Mouse (Mus musculus) cerebellum, adult 2 months (tissue): ENCODE results near the gene Rubcn. TPM values are rescaled to one million over a fixed set of nuclear protein-coding genes. Genes with fewer than 3 reads are reported as not detected.

Experiments
- DNase-seq, 2 experiments: peaks; one replicate each; pipeline ENCODE4 v3.0.0; 2021
- H3K27ac ChIP-seq: fragments of 200-500 bp; 2 replicates; pipeline ENCODE4 v1.5.1; 2012; ENCODE audit warnings: low read length, control low read depth, inconsistent platforms; ENCODE audit not compliant: insufficient read depth
- H3K27me3 ChIP-seq: fragments of 200-500 bp; 2 replicates; pipeline ENCODE4 v1.6.1; 2012; ENCODE audit warnings: inconsistent platforms, mild to moderate bottlenecking, low read length, moderate library complexity; ENCODE audit not compliant: control insufficient read depth, insufficient read depth
- H3K4me1 ChIP-seq: fragments of 200-500 bp; 2 replicates; pipeline ENCODE4 v1.6.1; 2011; ENCODE audit warnings: low read length; ENCODE audit not compliant: control insufficient read depth, insufficient read depth
- H3K4me3 ChIP-seq: fragments of 200-500 bp; replicated peaks from 2 replicates; pipeline ENCODE3; 2011; ENCODE audit warnings: mild to moderate bottlenecking, low read depth, low read length, control low read depth; ENCODE audit not compliant: insufficient read depth
- CTCF ChIP-seq: fragments of 200-500 bp; IDR thresholded peaks from 2 replicates; pipeline ENCODE4 v1.5.1; 2011; ENCODE audit warnings: low read depth, mild to moderate bottlenecking, control low read depth, low read length, moderate library complexity, borderline replicate concordance; ENCODE audit not compliant: insufficient read depth
- POLR2A ChIP-seq: fragments of 200-500 bp; IDR thresholded peaks from 2 replicates; pipeline ENCODE4 v1.6.1; 2011; ENCODE audit warnings: low read length, control low read depth, borderline replicate concordance; ENCODE audit not compliant: insufficient read depth
- WGBS: fragments of 180-500 bp; shearing (Covaris S2); methylation state at CpG from one replicate; pipeline ENCODE4 v1.1.7; 2018; 5-methylcytosine and 5-hydroxymethylcytosine counted together
- polyA plus RNA-seq: library from polyadenylated mRNA; depleted of rRNA; stranded (reverse); fragments of >200 nt; gene quantifications from 2 replicates; pipeline ENCODE4 v1.2.3, GENCODE M21; 2012

Gene Rubcn
- polyA plus RNA-seq, 1 experiment, result 71.9 TPM

GRCm38 (mm10) chr16:32813362-32813761, 64.2 kb downstream of the Rubcn start:
- Histone ChIP-seq H3K4me1 (no peaks in the 10 kb centered on the region; the same call in 1 of the 2 replicates), H3K27me3 (no peaks in the 10 kb centered on the region), H3K4me3 (no peak overlapping the region), H3K27ac (no peak overlapping the region)
- WGBS, result 51% methylated on average over 9 of the region's 9 CpGs
- TF ChIP-seq CTCF (no peak), POLR2A (no peak)
- DNase-seq, result no peak

- Histone ChIP-seq H3K27ac (no peak overlapping the region), H3K4me3 (no peak overlapping the region), H3K27me3 (no peaks in the 10 kb centered on the region), H3K4me1 (no peaks in the 10 kb centered on the region; the same call in 1 of the 2 replicates)
- 2% methylated on average over 9 of the region's 9 CpGs for WGBS
- peak; percentile 64 to 78 for DNase-seq
- peak; percentile 94 for TF ChIP-seq CTCF
- TF ChIP-seq POLR2A, result no peak
Observed at GRCm38 (mm10) chr16:32812888-32813361, 64.6 kb downstream of the Rubcn start.

- Histone ChIP-seq H3K27me3 (no peaks in the 10 kb centered on the region), H3K27ac (no peak within 1 kb of the TSS), H3K4me1 (no peaks in the 10 kb centered on the region; the same call in 1 of the 2 replicates), H3K4me3 (no peak within 1 kb of the TSS)
- TF ChIP-seq POLR2A, result no peak
- TF ChIP-seq CTCF, result no peak
- WGBS, result 89% methylated on average over 4 of the region's 4 CpGs
- DNase-seq, result no peak
Observed at GRCm38 (mm10) chr16:32810321-32810720, 67.2 kb downstream of the Rubcn start, which contains the start of gene Smbd1. Gene Smbd1, minus strand, starts transcription at chr16:32810477.

GRCm38 (mm10) chr16:32807408-32808185, 70.0 kb downstream of the Rubcn start:
- TF ChIP-seq POLR2A (no peak), CTCF (no peak)
- H3K27ac ChIP-seq, result no peak overlapping the region
- WGBS, result 83% methylated on average over 8 of the region's 8 CpGs
- DNase-seq, result no peak
- H3K4me3 ChIP-seq, result no peak overlapping the region
- H3K4me1 ChIP-seq, result peaks cover 6% of the 10 kb centered on the region; the same call in 1 of the 2 replicates
- H3K27me3 ChIP-seq, result no peaks in the 10 kb centered on the region

GRCm38 (mm10) chr16:32805151-32805550, 72.4 kb downstream of the Rubcn start:
- 78% methylated on average over 7 of the region's 7 CpGs for WGBS
- no peak overlapping the region for H3K4me3 ChIP-seq
- TF ChIP-seq CTCF, result no peak
- TF ChIP-seq POLR2A, result no peak
- H3K4me1 ChIP-seq, result peaks cover 6% of the 10 kb centered on the region; the same call in 1 of the 2 replicates
- no peak overlapping the region for H3K27ac ChIP-seq
- H3K27me3 ChIP-seq, result no peaks in the 10 kb centered on the region
- no peak for DNase-seq

- DNase-seq, result no peak
- no peak overlapping the region for H3K4me3 ChIP-seq
- H3K27ac ChIP-seq, result no peak overlapping the region
- TF ChIP-seq POLR2A (no peak), CTCF (no peak)
- no peaks in the 10 kb centered on the region for H3K27me3 ChIP-seq
- 64% methylated on average over 5 of the region's 5 CpGs for WGBS
- peaks cover 6% of the 10 kb centered on the region; the same call in 1 of the 2 replicates for H3K4me1 ChIP-seq
Observed at GRCm38 (mm10) chr16:32803901-32804300, 73.7 kb downstream of the Rubcn start.

GRCm38 (mm10) chr16:32803252-32803853, 74.2 kb downstream of the Rubcn start:
- whole genome bisulfite sequencing, result 10% methylated on average over 6 of the region's 6 CpGs
- TF ChIP-seq POLR2A (no peak), CTCF (no peak)
- peak; percentile 65 to 66 for DNase-seq
- no peak overlapping the region for H3K27ac ChIP-seq
- no peak overlapping the region for H3K4me3 ChIP-seq
- peaks cover 6% of the 10 kb centered on the region; the same call in 1 of the 2 replicates for H3K4me1 ChIP-seq
- H3K27me3 ChIP-seq, result no peaks in the 10 kb centered on the region

GRCm38 (mm10) chr16:32797426-32797689, 80.2 kb downstream of the Rubcn start, which contains the start of gene Muc20:
Gene Muc20, minus strand, starts transcription at chr16:32797435.
- H3K4me3 ChIP-seq, result no peak within 1 kb of the TSS
- no peaks in the 10 kb centered on the region for H3K4me1 ChIP-seq
- DNase-seq, result no peak
- WGBS, result 67% methylated on average over 3 of the region's 3 CpGs
- no peak within 1 kb of the TSS for H3K27ac ChIP-seq
- H3K27me3 ChIP-seq, result no peaks in the 10 kb centered on the region
- no peak for TF ChIP-seq POLR2A
- no peak for TF ChIP-seq CTCF
